Mouse (Mus musculus): ENCODE data around the gene Mad1l1.

The Mad1l1 gene

DNA sequence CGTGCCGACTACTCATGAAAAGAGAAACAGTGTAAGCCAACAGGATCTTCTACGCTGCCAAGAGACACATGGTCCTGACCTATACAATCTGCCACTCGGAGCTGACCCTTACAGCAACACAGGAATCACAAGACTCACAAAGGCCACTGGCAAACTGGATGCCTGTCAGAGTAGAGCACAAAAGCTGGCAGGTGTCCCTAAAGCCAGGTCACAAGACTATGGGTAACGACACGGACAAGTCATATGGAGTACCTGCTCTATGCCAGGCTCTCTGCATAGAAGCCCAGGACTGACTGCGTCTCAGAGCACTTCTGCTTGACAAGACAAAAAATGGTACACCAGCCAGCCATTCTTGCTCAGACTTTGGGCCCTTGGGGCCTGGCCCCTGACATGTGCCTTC is 234.1 kb downstream of the Mad1l1 start:
- no peak for DNase-seq (ENCODE audit: low spot score)

DNA sequence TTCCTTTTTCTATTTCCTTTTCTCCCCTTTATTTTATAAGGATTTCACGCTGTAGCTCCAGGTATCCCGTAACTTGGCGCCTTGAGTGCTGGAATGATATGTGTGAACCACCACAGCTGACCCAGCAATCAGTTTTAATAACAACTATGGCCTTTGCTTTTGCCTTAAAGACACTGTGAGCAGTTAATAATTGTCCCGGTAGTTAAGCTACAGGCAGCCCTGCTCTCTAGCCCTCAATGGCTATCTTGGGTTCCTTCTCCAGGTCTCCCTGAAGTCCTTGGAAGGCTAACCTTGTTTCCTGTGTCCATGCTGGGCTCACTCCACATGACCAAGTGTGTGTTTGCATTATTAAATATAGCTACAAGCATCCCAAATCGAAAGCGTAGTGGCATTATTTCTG is 237.0 kb downstream of the Mad1l1 start:
- DNase-seq (ENCODE audit: low spot score), result no peak

DNA sequence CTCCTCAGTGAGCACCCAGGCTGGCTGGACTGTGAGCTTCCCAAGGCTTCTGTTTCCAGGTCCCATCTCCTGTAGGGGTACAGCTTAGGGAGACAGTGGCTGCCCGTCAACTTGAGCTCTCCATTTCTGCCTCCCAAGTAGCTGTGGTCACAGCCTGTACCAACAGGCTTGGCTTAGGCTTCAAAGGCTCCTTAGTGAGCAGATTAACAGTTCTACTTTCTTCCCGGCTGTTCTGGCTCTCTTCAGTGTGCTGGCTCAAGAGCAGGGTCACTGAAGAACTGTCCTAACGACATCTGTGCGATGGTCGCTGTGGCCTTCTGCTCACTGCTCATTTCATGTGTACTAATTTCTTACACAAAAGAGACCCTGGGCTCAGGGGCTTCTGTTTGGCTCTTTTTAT is 237.4 kb downstream of the Mad1l1 start:
- DNase-seq (ENCODE audit: low spot score), result no peak

DNA sequence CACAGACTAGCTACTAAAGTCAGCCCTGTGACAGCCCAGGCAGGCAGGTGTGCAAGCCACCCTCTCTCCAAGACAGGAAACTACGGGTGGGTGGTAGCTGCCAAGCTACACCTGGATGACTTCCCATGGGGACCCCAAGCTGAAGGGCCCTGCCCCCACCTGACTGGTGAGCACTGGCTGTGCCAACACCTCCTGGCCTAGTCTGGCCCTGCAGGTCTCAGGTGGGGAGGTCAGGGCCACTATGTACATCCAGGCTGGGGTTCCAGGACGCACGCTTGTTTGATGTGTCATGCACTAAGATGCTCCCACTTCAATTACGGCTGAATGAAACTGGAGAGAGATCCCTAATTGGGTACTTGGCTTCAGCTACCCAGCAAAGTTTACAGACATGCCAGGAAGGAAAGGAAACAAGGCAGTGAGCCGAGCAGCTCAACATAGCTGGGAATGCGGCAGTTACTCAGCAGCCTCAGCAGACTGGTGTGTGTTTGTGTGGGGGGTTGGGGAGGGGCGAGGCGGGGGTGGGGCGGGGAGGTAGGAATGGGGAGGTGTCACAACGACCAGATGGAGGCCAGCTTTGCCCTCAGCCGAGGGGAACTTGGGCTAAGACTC is 239.0 kb downstream of the Mad1l1 start:
- DNase-seq (ENCODE audit: low spot score), result no peak

DNA sequence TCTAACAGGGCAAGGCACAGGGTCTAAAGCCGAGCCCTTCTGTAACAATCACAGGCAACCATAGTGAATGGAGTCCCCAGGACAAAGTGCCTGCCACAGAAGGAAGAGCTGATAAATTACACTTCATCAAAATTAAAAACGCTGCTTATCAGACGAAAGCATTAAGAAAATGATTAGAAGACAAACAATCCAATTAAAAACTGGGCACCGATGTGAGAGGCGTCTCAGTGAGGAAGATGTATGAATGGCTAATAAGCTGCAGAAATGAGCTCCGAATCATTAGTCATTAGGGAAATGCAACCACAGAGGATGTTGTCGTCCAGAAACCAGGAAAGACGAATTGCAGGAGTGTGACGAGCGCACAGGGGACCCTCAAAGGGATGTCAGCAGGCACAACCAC is 240.3 kb downstream of the Mad1l1 start:
- DNase-seq (ENCODE audit: low spot score), result no peak

DNA sequence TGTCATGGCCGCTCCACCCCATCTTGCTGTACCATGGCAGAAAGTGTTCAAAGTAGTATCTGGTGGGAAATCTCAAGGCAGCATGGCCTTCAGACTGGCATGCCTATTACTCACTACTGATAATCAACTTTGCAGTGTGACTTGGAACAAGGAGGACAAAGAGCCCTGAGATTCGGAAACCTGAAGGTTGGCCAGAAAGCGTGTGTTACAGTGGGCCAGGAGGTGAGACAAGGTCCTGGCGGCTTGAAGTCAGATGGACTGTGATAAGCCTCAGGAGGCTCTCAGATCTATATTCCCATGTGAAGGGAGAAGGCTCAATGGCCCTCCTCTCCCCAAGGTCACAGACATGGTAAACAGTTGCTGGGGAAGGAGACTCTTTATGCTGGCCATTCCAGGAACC is 241.8 kb downstream of the Mad1l1 start:
- no peak for DNase-seq (ENCODE audit: low spot score)

DNA sequence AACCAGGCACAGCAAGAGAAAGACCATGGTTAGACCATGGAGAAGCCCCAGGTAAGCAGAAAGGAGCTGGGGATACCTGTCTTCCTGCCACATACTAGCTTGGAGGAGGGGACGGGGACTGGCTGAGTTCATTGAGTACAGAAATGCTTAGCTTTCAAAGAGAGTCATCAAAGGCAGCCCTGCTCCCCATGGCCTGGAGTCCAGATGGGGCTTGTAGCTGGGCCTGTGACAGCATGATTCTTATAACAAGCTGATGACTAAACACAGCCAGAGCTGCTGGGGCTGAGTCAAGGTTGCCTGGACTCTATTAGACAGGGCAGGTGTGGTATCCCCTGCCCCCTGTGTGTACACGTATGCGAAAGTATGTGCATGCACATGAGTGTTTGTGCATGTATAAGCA is 242.9 kb downstream of the Mad1l1 start:
- no peak for DNase-seq (ENCODE audit: low spot score)

DNA sequence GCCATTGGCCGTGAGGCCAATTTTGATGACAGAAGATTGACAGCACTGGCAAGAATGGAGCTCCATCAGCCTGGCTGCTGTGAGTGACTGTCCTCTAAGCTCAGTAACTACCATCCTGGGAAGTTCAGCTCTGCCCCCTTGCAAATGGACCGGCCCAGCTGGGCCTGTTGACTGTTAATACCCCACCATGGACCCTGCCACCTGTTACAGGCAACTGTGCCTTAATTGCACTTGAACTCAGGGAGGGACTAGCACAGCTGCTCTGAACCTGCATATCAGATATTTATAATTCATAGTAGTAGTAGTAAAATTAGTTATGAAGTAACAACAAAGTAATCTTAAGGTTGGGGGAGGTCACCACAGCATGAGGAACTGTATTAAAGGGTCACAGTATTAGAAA is 244.9 kb downstream of the Mad1l1 start:
- DNase-seq (ENCODE audit: low spot score), result no peak

DNA sequence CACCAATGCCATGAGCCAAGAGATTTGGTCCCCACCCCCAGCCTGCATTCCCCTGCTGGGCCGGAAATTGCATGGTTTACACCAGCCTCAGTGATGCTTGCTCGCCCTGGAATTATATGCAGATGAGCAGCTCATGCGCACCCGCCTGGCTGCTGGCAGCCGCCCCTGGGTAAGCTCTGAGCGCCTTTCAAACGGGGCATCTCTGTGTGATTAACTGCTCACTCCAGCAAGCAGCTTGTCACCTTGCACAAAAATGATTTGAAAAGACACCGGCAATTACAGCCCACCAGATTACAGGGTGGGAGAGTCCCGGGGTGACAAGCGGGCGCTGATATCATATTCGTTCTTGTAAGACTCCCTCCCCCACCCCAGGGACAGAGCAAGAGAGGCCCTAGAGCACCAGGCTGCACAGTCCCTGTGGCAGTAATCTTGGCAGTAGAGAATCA is 247.7 kb downstream of the Mad1l1 start:
- peak; percentile 44 for DNase-seq (ENCODE audit: low spot score)

DNA sequence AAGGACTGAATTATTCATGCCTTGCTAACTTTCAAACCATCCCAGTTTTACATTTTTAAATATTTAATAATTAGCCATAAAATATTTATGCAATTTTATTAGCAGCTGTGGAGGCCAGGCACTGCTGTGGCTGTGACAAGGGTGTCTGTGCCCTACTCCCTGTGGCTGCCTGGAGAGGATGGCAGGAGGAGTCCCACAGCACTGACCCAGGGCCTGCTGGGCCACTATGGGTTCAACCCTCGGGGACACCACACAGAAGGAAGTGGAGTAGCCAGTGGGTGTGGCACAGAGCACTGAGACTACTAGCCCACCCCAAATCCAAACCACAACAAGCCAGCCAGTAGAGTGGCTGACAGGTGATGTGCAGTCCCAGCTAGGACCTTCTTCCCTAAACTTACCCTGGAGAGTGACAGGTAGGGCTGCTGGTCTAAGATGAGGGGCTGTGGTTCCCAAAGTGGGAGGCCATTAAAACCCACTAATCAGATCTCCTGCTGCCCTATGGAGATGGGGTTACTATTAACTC is 248.1 kb downstream of the Mad1l1 start:
- no peak for DNase-seq (ENCODE audit: low spot score)

DNA sequence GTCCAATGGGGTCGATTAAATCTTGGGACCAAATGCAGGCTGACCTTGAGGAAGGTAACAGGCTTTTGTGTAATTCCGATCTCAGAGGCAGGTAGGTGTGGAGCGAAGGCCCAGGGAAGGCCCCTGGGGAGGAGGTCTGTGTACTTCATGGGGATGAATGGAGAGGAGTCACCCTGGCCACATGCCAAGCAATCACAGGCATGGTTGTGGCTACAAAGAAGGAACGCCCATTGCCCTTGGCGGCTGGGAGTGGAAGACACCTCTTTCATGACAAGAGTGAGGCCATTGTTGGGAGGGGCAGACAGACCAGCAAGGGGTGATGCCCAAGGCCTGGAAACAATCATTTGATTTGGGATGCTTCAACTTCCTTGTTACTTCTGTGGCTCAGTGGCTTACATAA is 252.8 kb downstream of the Mad1l1 start:
- DNase-seq (ENCODE audit: low spot score), result no peak

DNA sequence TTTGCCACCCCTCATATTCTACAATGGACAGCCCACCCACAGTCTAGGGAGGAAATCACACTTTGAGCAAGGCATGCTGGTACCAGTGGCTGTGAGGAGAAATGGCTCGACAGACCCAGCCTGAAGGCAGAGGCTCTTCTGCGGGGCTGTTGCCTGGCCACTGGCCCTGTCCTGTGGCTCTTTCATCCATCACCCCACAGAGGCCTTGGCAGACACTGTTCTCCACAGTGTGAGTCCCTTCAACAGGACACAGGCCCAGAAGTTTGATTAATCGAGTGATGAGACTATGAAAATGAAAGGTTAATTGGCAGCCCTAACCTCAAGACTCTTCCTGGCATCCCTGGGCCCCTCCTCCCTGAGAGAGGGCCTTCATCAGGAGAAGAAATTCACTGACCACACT is 253.3 kb downstream of the Mad1l1 start:
- no peak for DNase-seq (ENCODE audit: low spot score)

DNA sequence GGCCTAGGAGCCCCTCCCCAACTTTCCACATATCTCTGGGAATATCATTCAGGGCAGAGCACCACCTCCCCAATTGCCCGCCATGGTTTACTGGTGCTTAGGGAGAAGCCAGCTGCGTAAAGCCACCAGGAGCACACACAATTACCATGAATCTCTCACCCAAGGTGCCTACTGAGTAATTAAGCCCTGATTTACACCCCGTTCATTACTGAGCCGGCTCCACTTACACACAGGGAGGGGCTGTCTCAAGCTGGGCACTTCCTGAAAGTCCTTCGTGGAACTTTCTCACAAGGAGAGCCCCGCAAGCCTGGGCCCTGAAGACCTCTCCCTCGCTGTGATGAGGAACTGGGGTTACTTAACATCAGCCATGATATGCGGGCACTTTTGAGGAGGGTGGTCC is 254.6 kb downstream of the Mad1l1 start:
- DNase-seq (ENCODE audit: low spot score), result no peak

DNA sequence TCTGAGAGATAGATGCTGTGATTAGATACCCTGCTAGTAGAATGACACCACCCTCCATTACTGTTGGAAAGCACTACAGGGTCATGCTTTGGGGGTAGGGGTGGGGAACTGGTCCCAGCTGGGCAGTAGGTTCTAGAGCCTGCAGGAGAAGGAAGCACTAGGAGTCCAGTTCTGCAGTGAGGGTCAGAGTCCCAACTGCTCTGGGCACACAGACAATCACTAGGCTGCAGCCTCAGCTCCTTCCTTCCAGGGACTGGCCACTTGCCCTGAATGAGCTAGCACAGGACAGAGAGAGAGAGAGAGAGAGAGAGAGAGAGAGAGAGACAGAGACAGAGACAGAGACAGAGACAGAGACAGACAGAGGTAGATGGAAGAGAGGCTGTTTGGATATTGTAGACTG is 255.1 kb downstream of the Mad1l1 start:
- DNase-seq (ENCODE audit: low spot score), result no peak

DNA sequence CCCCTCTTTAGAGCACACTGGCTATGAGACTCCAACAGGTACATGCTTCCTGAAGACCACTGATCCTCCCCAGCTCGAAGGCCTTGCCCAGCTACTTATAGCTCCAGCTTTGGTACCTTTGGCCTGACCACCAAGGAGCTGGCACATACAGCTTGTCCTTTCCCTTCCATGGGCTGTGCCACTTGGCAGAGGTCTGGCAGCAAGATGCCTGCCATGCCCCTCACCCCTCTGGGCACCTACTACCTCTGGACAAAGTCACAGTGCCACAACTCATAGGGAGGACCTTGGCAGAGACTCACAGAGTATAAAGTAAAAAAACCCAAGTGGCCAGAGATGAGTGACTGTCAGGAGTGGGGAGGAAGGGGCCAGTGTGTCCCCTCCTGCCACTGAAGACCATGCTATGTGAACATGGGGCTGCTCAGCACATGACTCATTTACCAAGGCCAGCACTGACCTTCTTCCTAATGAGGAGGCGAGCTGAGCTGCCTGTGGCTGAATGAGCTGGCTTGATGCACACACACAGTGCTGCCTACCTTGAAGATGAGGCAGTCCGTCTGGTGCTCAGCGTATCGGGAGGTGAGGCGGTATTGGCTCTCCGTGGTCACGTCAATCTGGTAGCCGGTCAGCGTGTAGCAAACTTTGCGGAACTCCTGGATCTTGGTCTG is 255.9 kb downstream of the Mad1l1 start:
- no peak for DNase-seq (ENCODE audit: low spot score)

DNA sequence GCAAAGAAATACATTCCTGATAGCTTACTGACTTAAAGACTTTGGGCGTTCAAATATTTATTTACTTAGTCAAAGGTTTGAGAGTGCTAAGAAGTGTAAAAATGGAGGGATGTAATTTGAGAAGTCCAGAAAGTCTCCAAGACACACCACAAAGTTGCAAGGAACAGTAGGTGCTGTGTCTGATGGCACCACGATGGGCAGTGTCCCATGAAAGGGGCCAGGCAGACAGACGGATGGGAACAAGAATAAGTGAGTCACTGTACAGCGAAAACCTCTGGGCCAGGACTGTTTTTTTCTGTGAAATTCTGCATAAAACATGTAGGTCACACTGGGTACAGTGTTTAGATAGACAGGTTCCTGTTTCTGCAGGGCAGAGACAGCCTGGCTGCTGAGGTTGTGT is 256.8 kb downstream of the Mad1l1 start:
- no peak for DNase-seq (ENCODE audit: low spot score)

DNA sequence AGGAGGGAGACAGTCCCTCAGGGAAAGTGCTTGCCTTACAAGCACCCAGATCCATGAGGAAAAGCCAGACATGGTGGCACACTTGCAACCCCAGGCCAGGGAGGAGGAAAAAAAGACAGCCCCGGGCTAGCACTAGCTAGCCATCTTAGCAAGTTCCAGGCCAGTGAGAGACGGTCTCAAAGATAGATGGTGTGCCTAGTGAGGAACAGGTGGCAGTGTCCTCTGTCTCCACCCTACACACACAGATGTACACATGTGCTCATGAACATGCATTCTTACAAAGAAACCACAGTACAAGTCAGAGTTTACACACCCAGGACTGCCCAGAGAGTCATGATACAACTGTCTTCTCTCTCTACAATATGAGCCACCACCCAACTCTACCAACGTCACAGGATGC is 258.5 kb downstream of the Mad1l1 start:
- no peak for DNase-seq (ENCODE audit: low spot score)

DNA sequence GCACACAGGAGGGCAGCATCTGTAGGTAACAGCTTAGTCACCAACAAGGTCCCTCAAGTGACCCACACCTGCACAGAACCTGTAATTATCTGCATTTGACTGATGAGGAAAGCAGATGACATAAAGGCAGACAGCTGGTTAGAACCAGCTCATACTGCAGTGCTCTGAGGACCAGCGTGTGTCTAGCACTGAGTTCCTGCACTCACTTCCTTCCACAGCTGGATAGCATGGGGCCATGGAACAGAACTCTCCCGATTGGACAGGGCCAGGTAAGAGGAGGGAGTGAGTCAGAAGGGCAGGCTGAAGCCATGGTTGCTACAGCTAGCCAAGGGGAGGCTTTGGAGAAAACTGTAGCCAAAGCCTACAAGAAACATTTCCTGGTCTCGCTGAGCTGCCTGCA is 259.0 kb downstream of the Mad1l1 start:
- DNase-seq (ENCODE audit: low spot score), result no peak

DNA sequence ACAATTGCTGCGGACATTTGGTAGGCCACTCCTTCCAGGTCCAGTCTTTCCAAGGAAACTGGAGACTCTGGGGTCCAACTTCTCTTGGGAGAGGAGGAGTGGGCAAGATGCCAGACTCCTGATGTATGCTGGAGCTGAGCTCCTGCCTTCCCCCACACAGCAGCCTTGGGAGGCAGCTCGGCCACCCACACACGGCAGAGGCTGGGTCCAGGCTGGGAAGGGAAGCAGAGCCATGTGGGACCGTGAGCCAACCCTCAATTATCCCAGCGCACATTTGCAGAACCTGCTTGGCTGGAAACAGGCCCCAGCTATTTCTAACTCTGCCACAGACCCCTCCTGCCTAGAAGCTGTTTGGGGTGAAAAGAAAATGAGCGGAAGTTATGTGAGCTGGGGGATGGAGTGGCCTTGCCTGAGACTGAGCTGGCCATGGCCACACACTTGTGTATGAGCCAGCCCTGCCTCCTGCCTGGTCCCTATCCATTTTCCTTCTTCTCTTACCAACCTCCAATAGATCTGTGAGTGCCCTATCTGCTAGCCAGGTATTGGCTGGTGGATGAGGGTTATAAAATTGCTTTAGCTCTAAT is 260.0 kb downstream of the Mad1l1 start:
- DNase-seq (ENCODE audit: low spot score), result no peak

DNA sequence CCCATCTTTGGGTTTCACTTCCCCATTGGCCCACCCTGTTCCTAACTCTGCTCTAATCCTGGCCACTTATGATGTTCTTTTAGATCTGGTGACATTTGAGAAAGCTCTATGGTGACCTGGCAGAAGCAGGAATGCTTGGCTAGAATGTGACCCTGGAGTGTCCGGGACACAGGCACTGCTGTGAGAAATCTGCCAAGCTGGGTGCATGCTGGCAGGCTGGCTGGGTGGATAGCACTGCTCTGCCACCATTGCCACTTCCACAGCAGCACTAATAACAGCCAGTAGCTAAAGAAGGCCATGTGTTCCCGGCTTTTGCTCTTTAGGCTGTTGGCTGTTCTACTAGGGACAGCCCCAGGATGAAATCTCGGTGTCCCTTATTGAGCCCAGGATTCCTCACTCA is 265.1 kb downstream of the Mad1l1 start:
- DNase-seq (ENCODE audit: low spot score), result no peak

DNA sequence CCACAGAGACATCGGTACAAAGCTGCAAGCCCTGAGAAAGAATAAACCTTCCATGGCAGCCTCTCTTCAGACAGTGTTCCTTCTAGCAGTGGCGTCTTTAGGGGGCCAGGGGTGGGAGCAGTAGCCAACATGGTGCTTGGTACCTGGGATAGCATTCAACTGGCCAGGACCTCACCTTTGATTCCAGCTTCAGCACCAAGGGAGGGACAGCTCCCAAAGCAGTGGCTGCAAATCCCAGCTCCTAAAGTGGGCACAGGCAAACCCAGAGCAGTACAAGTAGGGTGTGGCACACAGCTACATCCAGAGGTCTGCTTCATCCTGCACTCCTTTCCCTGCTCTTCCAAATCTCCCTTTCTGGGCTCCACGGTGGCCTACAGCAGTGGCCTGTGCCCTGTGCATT is 265.9 kb downstream of the Mad1l1 start:
- DNase-seq (ENCODE audit: low spot score), result no peak

DNA sequence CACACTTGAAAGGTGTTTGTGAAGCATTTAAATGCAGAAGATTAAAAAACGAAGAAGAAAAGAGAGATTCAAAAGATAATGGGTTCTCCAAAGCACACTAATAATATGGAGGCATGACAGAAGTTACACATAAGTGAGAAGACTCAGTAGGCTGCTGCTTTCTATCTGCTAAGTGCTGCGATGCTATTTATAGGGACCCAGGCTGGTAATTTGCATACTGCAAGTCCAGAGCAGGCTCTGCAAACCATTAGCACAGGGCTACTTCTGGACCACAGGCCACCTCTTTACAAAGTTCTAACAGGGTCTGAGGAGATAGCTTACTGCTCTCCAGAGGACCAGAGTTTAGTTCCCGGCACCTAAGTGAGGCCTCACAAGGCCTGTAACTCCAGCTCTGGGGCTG is 267.7 kb downstream of the Mad1l1 start:
- no peak for DNase-seq (ENCODE audit: low spot score)

DNA sequence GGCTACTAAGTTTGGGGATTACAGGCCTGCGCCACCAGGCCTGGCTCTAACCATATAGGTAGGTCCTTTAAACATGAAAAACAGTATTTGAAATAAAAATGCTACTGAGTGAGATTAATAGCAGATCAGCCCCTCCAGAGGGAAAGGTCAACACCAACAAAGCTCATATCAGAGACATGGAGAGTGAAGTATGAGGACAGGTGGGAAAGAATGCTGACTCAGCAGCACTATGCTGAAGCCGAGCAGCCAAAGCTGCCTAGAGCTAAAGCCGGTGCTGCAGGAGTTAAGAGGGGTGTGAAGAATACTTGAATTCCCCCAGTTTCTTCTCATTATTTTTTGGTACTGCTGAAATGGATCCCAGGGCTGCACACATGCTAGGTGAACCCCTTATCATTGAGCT is 268.9 kb downstream of the Mad1l1 start:
- DNase-seq (ENCODE audit: low spot score), result no peak

DNA sequence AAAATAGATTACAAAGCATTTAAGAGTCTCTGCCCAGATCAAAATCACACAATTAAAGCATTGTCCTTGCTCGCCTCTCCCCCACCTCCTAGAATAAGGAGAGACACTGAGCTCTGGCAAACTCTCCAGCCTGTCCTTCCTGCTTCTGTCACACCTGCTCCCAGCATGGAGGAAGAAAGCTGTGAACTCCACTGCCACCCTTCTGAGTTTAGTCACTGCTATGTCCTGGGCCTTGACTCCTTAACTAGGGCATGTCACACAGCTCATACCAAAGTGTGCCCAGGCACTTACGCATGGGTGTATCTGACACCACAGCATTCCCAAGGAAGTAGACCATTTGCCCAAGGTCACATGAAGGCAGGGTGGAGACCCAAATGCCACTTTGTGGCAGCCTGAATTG is 275.9 kb downstream of the Mad1l1 start:
- DNase-seq (ENCODE audit: low spot score), result no peak

Data from retina, embryonic 14.5 days (tissue).